Mouse (Mus musculus) thymus, postnatal 25 days (tissue): ENCODE data around the gene Adam17.
A peak's percentile ranks its signal among the peaks of the same experiment; 100 is the strongest.

Source experiments
- DNase-seq: peaks from one replicate; pipeline ENCODE4 v3.0.0; 2022

The Adam17 gene

GRCm38 (mm10) chr12:21305741-21306140 lies 67.7 kb downstream of the Adam17 start:
- no peak for DNase-seq

GRCm38 (mm10) chr12:21302361-21302783 lies 71.1 kb downstream of the Adam17 start:
- DNase-seq, result no peak

DNA sequence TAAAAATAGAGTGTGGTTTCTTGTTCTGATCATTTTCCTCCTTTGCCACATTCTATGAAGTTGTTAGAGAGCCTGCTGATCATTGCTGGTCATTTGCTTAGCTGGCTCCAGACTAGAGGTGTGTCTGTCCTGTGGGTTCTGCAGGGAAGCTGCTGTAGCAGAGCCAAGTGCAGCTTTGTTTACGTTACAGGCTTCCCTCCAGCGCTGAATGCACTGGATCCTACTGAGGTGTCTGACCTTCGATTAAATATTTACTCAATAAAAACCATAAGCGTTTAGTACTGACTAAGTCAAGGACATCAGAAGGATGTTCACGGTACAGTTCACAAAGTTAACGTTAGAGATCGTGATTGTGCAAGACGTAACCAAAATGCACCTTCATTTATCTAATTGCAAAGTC lies 71.5 kb downstream of the Adam17 start:
- no peak for DNase-seq

DNA sequence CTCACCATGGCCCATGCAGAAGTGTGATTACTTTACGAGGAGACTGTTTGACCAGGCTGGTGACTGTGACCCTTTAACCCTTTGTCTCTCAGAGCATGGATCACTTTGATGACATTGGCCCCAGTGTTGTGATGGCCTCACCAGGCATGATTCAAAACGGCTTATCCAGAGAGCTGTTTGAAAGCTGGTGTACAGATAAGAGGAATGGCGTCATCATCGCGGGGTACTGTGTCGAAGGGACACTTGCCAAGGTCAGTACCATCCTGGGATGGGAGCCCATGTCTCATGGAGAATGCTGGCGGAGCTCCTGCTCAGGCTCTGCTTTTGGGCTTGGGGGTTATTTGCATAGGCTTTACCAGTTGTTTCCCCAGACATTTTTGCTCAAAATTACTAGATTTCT lies 72.1 kb downstream of the Adam17 start:
- DNase-seq, result no peak

- DNase-seq, result no peak
Observed at GRCm38 (mm10) chr12:21298856-21299255, 74.6 kb downstream of the Adam17 start.

DNA sequence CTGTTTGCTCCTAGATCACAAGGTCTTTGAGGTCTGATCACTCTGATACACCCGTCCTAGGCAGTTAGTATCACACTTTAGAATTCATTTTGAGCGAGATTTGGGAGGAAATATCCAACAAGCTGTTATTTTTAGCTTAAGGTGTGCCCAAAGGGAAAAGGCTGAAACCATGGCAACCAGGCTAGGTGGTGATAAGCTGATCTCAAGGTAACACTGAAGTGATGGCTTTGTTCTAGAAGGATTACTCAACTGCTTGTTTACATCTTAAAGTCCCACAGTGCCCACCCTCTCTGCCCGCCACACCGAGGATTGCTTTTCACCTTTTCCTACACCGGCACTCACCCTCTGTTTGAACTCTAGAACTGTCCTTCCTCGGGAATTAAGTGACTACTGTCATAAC lies 83.8 kb downstream of the Adam17 start:
- no peak for DNase-seq

- no peak for DNase-seq
Observed at GRCm38 (mm10) chr12:21288716-21289395, 84.6 kb downstream of the Adam17 start.

- DNase-seq, result peak; percentile 29
Observed at GRCm38 (mm10) chr12:21286712-21287650, 86.5 kb downstream of the Adam17 start.

DNA sequence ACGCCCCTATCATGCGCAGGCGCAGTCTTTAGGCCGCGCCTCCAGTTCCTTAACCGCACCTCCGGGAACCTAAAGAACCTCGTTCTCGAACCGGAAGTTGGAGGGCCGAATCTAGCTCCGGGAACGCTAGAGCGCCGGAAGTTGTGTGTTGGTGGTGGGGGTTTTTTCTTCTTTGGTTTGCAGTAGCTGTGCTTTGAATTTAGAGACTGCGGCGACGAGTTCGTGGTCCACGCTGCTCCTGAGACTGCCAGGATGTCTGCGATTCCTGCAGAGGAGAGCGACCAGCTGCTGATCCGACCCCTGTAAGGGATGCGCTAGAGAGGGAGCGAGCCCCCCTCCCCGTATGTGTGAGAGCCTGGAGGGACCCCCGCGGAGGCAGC lies 87.2 kb downstream of the Adam17 start, which contains the start of gene Itgb1bp1:
Gene Itgb1bp1, minus strand, starts transcription at position 42 of the 380 bp plus-strand sequence.
- DNase-seq, result peak; percentile 98

DNA sequence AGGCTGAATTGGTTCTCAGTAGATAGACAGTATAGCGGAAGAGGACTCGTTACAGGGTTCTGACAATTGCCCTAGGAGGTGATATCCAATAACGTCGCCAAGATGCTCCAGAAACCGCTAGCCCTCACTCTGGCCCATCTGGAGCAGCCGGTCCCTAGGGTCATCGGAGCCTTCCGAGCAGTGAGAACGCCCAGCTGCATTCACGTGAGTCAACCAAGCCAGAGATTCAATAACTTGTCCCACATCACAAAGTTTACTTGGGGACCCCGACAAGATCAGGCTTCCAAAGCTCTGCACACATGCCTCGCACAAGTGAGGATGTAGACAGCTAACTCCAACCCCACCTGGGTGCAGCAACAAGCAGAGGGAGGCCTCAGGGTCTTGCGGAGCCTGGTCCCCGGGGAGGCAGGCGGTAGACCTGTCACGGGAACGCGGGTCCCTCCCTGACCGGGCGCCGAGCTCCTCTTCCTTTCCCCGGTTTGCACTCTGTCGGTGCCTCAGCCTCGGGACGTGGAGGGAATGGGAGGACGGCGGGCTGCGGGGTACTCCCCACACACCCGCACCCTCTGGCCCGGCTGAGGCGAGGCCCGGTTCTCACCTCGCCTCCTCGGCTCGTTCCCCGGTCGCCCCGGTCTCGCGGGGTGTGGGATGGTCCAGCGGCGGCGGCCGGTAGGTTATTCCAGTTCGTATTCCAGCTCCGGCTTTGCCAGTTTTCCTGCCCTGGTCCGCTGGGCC lies 87.8 kb downstream of the Adam17 start:
- DNase-seq, result no peak

DNA sequence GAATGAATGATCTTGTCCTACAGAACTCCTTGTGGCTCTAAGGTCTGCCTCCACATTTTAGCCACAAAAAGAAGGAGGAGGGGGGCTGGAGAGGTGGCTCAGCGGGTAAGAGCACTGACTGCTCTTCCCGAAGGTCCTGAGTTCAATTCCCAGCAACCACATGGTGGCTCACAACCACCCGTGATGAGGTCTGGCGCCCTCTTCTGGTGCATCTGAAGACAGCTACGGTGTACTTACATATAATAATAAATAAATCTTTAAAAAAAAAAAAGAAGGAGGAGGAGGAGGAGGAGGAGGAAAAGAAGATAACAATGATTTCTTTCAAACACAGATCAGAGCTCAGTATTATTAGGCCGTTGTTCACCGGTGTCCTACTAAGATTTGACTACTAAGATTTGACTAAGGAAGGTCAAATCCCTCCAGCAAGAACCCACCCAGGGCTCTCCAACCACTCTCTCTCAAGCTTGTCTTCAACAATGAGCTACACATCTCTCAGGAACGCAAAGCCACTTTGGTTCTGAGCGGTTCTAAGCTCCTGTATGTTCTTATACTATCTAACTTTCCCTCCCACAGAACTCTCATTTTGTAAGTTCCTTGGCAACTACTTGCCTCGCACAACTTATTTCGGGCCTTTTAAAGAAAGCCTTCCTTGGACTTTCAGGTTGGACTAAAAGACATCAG lies 88.5 kb downstream of the Adam17 start, which contains the start of gene Cpsf3:
Gene Cpsf3, plus strand, starts transcription at position 631 of the 681 bp plus-strand sequence.
- peak; percentile 5 for DNase-seq

GRCm38 (mm10) chr12:21277352-21277864 lies 96.0 kb downstream of the Adam17 start:
- DNase-seq, result no peak

- DNase-seq, result no peak
Observed at GRCm38 (mm10) chr12:21274446-21274845, 99.0 kb downstream of the Adam17 start.
